Mouse (Mus musculus): ENCODE measurements around the gene Atp5e. TPM values are rescaled to one million over a fixed set of nuclear protein-coding genes. Genes with fewer than 3 reads are reported as not detected.
A peak's percentile ranks its signal among the peaks of the same experiment; 100 is the strongest.

The Atp5e gene
- total and polyA plus RNA-seq, 3 experiments: 251 to 699 (median 673) TPM

DNA sequence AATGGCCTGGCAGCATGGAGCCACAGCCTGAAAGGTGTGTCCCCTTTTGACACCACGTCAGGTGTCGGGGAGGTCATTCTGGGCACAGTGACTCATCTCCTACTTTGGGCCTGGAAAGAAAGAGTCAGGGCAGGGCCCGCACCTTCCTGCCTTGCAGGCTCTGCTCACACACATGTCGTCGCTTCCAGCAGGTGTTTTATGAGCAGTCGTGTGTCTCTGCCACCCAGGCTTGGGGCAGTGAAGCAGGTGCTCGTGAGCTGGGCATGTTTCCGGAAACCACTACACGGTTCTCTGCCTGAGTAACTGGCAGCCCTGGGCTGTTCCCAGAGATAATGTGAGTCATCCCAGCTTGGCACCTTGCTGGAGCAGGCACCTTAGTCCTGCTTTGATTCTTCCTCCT is 21.4 kb downstream of the Atp5e start:
- TF ChIP-seq RCOR1 (conservative IDR thresholded peaks at IDR 0.05; ENCODE audit: low read depth, low read length) (peak; percentile 76; the same call in 1 of the 2 replicates), JUND (conservative IDR thresholded peaks at IDR 0.05; ENCODE audit: low read depth, low read length) (peak; percentile 81), JUN (IDR thresholded peaks at IDR 0.05; ENCODE audit: insufficient read depth, low read depth, low read length) (peak; percentile 93), E2F4 (IDR thresholded peaks at IDR 0.05; ENCODE audit: insufficient replicate concordance, low read depth, low read length) (no peak), PAX5 (IDR thresholded peaks at IDR 0.05; ENCODE audit: low read length) (no peak), ZMIZ1 (IDR thresholded peaks at IDR 0.05; ENCODE audit: low read depth, low read length) (0 out of 2 replicates have a peak, but pooled peaks have one; percentile 26), SMC3 (IDR thresholded peaks at IDR 0.05; ENCODE audit: low read depth, low read length) (no peak), NELFE (IDR thresholded peaks at IDR 0.05; ENCODE audit: low read depth, low read length) (no peak), RAD21 (IDR thresholded peaks at IDR 0.05; ENCODE audit: low read depth, low read length) (no peak; the same call in 1 of the 2 replicates), ELF1 (IDR thresholded peaks at IDR 0.05; ENCODE audit: low read depth, low read length) (peak; percentile 32; the same call in 1 of the 2 replicates), CHD1 (IDR thresholded peaks at IDR 0.05; ENCODE audit: low read depth, low read length) (0 out of 2 replicates have a peak, but pooled peaks have one; percentile 43), KAT2A (IDR thresholded peaks at IDR 0.05; ENCODE audit: insufficient replicate concordance, low read length) (no peak), TCF12 (IDR thresholded peaks at IDR 0.05; ENCODE audit: low read depth, low read length) (peak; percentile 99), ZKSCAN1 (IDR thresholded peaks at IDR 0.05; ENCODE audit: borderline replicate concordance, low read depth, low read length) (no peak), SIN3A (IDR thresholded peaks at IDR 0.05; ENCODE audit: low read length) (peak; percentile 68), MEF2A (IDR thresholded peaks at IDR 0.05; ENCODE audit: borderline replicate concordance, low read depth, low read length) (peak; percentile 98), CHD2 (IDR thresholded peaks at IDR 0.05; ENCODE audit: low read length) (peak; percentile 53; the same call in 1 of the 2 replicates), HCFC1 (IDR thresholded peaks at IDR 0.05; ENCODE audit: low read depth, low read length) (peak; percentile 25; the same call in 1 of the 2 replicates), IRF4 (IDR thresholded peaks at IDR 0.05; ENCODE audit: low read depth, low read length) (peak; percentile 88), POLR2A (IDR thresholded peaks at IDR 0.05; ENCODE audit: low read depth, low read length) (no peak), MAX (IDR thresholded peaks at IDR 0.05; ENCODE audit: low read length) (peak; percentile 82), BHLHE40 (IDR thresholded peaks at IDR 0.05; ENCODE audit: low read depth, low read length) (peak; percentile 99), EP300 (IDR thresholded peaks at IDR 0.05; ENCODE audit: low read length) (peak; percentile 94), MAZ (IDR thresholded peaks at IDR 0.05; ENCODE audit: low read depth, low read length) (peak; percentile 90; the same call in 1 of the 2 replicates), ETS1 (conservative IDR thresholded peaks at IDR 0.05; ENCODE audit: low read depth, low read length) (peak; percentile 99), MXI1 (IDR thresholded peaks at IDR 0.05; ENCODE audit: low read depth, low read length) (peak; percentile 68; the same call in 1 of the 2 replicates), UBTF (IDR thresholded peaks at IDR 0.05; ENCODE audit: low read depth, low read length) (no peak), MYC (IDR thresholded peaks at IDR 0.05; ENCODE audit: low read depth, low read length) (peak; percentile 85), USF1 (IDR thresholded peaks at IDR 0.05; ENCODE audit: low read depth, low read length) (no peak)
- Histone ChIP-seq H3K4me3 (replicated peaks in 1 of 3; ENCODE audit: low read depth in 2 of 3, low read length in 2 of 3, poor library complexity in 1 of 3) (no peak overlapping the region), H3K27me3 (replicated peaks) (peaks cover 1% of the 10 kb centered on the region), H3K27ac (ENCODE audit: insufficient read depth, low read depth) (0 out of 2 replicates have a peak overlapping the region, but pooled peaks have one; percentile 4), H3K79me2 (replicated peaks; ENCODE audit: control insufficient read depth, extremely low read depth, insufficient read depth, poor library complexity, severe bottlenecking) (peaks cover 13% of the 10 kb centered on the region), H3K36me3 (replicated peaks in 1 of 2; ENCODE audit: control insufficient read depth in 1 of 2, insufficient read depth in 1 of 2, low read length in 1 of 2) (no peaks in the 10 kb centered on the region), H3K4me2 (ENCODE audit: insufficient read depth, low read depth, poor library complexity, severe bottlenecking) (peak overlapping the region; percentile 23; the same call in 1 of the 2 replicates), H3K4me1 (ENCODE audit: control insufficient read depth in 1 of 2, insufficient read depth in 2 of 2) (peaks cover 29 to 58% of the 10 kb centered on the region in 2 experiments), H3K9me3 (replicated peaks; ENCODE audit: low read length) (no peaks in the 10 kb centered on the region), H3K9ac (ENCODE audit: insufficient read depth, low read depth) (no peak overlapping the region)
- in situ Hi-C loops (cut with MboI; ENCODE audit: low pct_ligation_motif_present, low pct_unique_long_range_greater_than_20kb, low sequenced_read_pairs): no loop called here
- DNase-seq (ENCODE audit: extremely low read depth): peak; percentile 90
- dilution Hi-C loops (cut with MboI; ENCODE audit: extremely low pct_ligation_motif_present, extremely low pct_unique_long_range_greater_than_20kb, low sequenced_read_pairs): no loop called here
